Mouse (Mus musculus) T-cell, adult 66 days (primary cell): ENCODE measurements around the gene Abhd14b. TPM values are rescaled to one million over a fixed set of nuclear protein-coding genes. Genes with fewer than 3 reads are reported as not detected.

ENCODE experiments used
- total RNA-seq, 2 experiments: library from RNA; stranded (reverse); gene quantifications; 3 replicates in 1 of 2; 4 replicates in 1 of 2; pipeline ENCODE4 v1.2.4; 2023

Abhd14b gene
- 1 to 10 TPM; 6.6 to 7.7 TPM for total RNA-seq

DNA sequence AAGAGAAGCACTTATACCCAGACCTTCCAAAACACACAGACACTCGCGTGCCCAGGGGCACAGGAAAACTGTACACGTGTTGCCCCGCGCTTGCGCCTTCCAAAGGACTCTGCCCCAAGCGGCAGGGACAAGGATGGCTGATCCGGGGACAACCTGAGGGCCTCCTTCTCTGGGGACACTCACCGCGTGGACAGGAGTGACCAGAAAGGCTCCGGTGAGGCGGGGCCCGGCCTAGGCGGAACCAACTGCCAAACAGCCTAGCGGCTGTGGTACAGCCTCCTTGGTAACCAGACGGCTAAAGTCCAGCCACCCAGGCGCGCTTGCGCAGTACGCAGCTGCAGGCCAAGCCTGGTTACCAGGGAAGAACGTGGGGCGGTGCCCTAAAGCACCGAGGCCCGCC lies at the start of gene Abhd14b, which contains the start of gene Abhd14a:
Gene Abhd14b (plus strand): TSS at position 112 of the 400 bp plus-strand sequence.
Gene Abhd14a (minus strand): TSS at position 331 of the 400 bp plus-strand sequence.

DNA sequence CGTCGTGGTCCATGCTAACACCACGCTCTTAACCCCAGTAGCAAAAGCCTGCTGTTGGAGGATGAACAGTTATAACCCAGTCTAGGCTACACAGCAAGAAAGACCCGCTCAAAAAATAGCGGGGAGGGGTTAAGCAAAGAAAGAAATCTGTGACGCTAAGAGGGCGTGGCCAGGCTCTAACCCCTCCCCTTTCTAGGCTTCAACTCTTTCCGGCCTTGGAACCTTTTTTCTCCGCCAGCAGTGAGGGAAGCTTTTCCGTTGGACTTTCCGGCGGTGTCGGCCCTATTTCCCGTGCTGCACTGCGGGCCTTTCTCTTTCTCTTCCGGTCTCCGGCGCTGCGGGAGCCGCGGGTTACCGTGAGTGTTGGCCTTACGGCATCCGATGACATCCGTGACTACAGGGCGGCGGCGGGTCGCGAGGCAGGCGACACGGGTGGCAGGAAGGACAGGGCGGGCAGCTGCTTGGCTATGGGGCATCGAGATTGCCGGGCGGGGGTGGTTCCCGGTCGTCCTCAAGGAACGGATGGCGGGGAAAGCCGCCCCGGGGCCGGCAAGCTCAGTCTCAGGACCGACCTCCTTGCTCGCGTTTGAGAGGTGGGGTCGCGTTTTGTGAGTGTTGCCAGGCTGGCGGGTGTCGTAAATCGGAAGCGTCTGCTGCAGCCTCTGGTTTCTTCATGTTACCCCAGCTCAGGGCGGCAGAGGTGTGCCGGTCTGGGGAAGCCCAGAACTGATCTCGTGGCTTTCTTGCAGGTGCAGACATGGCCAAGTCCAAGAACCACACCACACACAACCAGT lies 17.8 kb upstream of the Abhd14b start, which contains the start of gene Rpl29:
Gene Rpl29 (plus strand): TSS at position 234 of the 794 bp plus-strand sequence.

DNA sequence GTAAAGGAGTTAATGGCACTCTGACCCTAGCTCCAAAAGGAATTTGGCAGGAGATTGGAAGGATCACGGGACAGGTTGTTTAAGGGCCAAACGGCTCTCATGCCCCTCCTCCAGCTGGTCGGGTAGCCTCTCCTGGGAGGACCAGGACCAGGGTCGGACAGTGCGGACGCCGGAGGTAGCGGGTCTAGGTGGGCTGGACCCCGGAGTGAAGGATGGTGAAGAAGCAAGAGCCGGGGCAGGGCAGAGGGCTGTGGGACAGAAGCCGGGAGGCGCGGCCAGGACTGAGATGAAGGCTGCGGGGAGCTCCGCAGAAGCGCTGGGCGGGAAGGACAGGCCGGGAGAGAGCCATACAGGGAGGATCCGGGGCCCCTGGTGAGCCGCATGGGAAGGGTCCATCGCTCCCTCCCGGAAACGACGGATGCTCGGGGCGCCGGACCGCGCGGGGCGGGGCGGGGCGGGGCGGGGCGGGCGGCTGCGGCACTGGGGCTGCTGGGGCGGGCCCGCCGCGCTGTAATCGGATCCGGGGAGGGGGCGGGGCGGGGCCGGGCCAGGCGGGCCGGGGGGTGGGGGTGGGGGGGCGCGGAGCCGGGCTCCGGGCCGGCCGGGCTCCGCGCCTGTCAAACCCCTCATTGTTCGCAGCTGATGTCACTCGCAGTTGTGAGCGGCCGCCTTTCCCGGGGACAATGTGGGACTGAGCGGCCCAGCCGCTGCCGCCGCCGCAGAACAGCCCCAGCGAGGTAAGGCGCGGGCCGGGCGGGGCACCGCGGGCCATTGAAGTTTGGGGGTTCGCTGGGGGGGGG lies 6.2 kb downstream of the Abhd14b start, which contains the start of gene Pcbp4:
Gene Pcbp4 (plus strand): TSS at position 21 of the 800 bp plus-strand sequence.

DNA sequence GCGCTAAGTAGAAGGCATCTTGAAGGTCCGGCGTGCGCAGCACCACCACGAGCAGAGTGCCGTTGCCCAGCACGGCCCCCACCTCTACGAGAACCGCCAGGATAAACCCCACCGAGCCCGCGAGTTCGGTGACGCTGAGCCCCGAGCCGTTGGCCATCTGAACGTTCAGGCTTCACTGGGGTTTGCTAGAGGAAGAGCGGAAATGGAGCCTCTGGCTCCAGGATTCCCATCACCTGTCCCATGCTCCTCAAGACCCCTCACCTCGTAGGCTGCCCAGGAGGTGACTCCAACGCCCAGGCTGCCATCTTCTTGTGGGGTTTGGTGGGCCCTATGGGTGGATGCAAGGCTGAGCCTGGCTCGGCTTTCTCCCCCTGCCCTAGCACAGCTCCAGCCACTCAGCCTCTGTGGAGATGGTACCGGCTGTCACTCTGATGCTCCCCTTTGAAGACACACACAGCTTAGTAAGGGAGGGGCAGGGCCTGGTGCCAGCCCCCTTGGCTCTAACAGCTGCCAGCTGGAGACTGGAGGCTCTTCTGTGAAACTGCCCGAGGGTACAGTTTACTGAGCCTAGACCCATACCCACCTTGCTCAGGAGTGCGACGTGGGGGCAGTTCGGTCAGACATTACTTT lies 18.4 kb downstream of the Abhd14b start, which contains the start of gene Gpr62:
Gene Gpr62 (minus strand): TSS at position 368 of the 630 bp plus-strand sequence.

DNA sequence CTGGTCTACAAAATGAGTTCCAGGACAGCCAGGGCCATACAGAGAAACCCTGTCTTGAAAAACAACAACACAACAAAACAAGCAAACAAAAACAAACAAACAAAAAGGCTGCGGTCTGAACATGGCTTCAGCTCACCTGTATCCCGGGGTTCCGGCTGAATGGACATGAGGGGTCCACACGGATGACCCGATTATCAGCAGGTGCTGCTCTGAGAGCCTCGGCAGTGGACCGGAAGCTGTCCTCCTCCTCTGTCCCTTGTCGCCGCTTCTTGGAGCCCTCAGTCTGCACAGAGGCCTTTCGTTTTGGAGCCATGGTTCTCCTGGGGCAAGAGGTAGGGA lies 28.4 kb downstream of the Abhd14b start, which contains the start of gene Rrp9:
Gene Rrp9 (plus strand): TSS at position 301 of the 339 bp plus-strand sequence.

DNA sequence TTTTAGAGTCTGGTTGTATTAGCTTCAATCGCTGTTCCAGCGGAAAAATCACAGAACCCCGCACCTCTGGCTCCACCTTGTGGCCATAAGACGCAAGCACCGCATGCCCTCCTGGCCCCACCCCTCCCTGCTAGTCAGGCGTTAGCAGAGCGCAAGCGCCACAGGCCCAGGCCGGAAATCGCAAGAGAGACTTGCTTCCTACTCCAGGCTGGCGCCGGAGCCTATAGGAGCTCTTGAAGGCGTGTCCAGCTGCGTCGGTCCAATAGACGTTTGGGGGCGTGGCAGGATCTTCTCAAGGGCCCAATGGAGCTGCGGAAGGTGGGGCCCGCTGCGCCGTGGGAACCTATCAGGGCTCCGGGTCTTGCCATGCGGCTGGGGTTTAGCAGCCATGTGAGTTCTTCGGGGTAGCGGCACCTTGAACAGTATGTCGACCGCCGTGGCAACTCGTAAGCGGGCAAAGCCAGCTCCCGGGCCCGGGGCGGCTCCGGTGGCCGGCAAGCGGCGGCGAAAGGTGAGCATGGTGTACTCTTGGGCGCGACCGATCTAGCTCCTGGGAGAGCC lies 29.7 kb downstream of the Abhd14b start, which contains the start of gene Parp3:
Gene Parp3 (minus strand): TSS at position 26 of the 561 bp plus-strand sequence.

DNA sequence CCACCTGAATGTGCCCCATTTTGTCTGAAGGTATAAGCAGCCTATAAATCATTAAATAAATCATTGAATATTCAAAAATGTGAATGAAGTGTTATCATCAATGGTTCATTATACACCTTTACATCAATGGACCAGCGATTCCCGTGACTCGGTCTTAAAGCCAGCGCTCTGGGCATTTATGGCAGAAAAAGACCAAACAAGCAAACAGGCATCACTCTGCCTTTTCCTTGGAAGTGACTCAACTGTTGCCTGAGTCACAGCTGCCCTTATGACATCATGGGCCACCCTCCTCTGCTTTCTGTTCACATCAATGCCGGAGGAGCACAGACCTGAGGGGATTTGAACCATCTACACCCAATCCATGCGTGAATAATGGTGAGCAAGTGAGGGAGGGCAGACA lies 52.4 kb downstream of the Abhd14b start, which contains the start of gene Iqcf1:
Gene Iqcf1 (plus strand): TSS at position 301 of the 400 bp plus-strand sequence.

Other genes starting within 250 kb of the Abhd14b start
- 10 to 100 TPM; 52.0 to 60.3 TPM for gene Ppm1m, start 247.7 kb upstream of the Abhd14b start, total RNA-seq
- 100 to 1,000 TPM; 124 to 127 TPM for gene Twf2, start 244.4 kb upstream of the Abhd14b start, total RNA-seq
- 1 to 10 TPM; 2.1 to 3.5 TPM for gene Tlr9, start 224.9 kb upstream of the Abhd14b start, total RNA-seq
- 10 to 100 TPM; 45.1 to 45.2 TPM for gene Alas1, start 198.8 kb upstream of the Abhd14b start, total RNA-seq
- 1 to 10 TPM; 3.4 to 8.3 TPM for gene Poc1a, start 166.4 kb upstream of the Abhd14b start, total RNA-seq
- gene Dusp7, start 78.8 kb upstream of the Abhd14b start, total RNA-seq = 10 to 100 TPM; 37.8 to 49.4 TPM
- gene Rpl29, start 18.0 kb upstream of the Abhd14b start, total RNA-seq = 100 to 1,000 TPM; 850 to 940 TPM
- gene Acy1, start 9.1 kb upstream of the Abhd14b start, total RNA-seq = 10 to 100 TPM; 14.4 to 15.4 TPM
- gene Abhd14a, start 219 bp downstream of the Abhd14b start, total RNA-seq = 10 to 100 TPM in 1 of 2 experiments, 1 to 10 TPM in 1; 10.0 to 11.4 TPM
- gene Pcbp4, start 5.8 kb downstream of the Abhd14b start, total RNA-seq = 10 to 100 TPM; 10.5 to 15.6 TPM
- under 1 TPM; 0.30 to 0.99 TPM for gene Gpr62, start 18.5 kb downstream of the Abhd14b start, total RNA-seq
- gene Rrp9, start 28.5 kb downstream of the Abhd14b start, total RNA-seq = 10 to 100 TPM; 85.2 to 89.8 TPM
- 10 to 100 TPM; 50.1 to 60.6 TPM for gene Parp3, start 29.5 kb downstream of the Abhd14b start, total RNA-seq
- gene Iqcf1, start 52.5 kb downstream of the Abhd14b start, total RNA-seq = not detected
- not detected for gene Iqcf5, start 67.1 kb downstream of the Abhd14b start, total RNA-seq
- gene Iqcf3, start 114.2 kb downstream of the Abhd14b start, total RNA-seq = not detected
- gene Iqcf4, start 123.5 kb downstream of the Abhd14b start, total RNA-seq = not detected
- gene Iqcf6, start 179.1 kb downstream of the Abhd14b start, total RNA-seq = not detected
- gene Grm2, start 208.6 kb downstream of the Abhd14b start, total RNA-seq = not detected
- 10 to 100 TPM; 59.1 to 65.7 TPM for gene Tex264, start 238.5 kb downstream of the Abhd14b start, total RNA-seq